Mouse (Mus musculus): ENCODE measurements around the gene Cpeb3. TPM values are rescaled to one million over a fixed set of nuclear protein-coding genes. Genes with fewer than 3 reads are reported as not detected.
"Not testable (repeated sequence)": the region's sequence is repeated elsewhere in the genome, so short reads cannot be mapped to it uniquely, and the experiment has no call there.

Gene Cpeb3
- 10 to 100 TPM; 33.6 to 37.2 TPM for total RNA-seq (2021)
- long read RNA-seq, experiment 1, partial matches to known transcripts, result 0 of 3 reads
- long read RNA-seq, experiment 1, other reads (novel, unspliced or antisense), result 3 of 3 reads
- long read RNA-seq, experiment 2, partial matches to known transcripts, result 0 of 9 reads
- long read RNA-seq, experiment 2, other reads (novel, unspliced or antisense), result 9 of 9 reads

DNA sequence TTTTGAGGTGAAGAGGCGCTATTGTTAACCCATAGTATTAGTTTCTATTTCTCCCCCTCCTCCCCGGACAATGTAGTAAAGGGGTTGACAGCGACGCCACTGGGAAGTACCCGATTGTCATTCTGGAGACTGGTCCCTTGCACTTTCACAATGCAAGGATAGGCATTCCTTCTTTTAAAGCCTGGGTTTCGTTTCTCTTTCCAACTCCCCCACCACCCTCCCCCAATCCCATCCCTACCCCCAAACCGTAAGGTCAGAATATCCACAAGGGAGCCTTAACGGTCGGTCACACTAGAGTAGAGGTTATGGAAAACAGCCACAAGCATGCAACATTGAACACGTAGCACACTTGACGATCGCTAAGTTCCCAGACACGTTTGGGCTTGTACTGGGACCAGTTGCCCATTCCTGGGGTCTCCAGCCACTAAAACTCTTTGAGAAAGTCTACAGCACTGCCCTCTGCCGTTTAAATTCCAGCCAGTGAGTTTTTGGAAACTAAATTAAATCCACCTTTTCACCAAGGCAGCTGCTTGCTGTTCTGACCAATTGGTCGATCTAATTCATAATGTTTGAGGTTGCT lies at the start of gene Cpeb3:
Cpeb3 (minus strand) TSS at position 426 of the 580 bp plus-strand sequence.
- peak; percentile 11 for DNase-seq
- intact Hi-C loops (cut with DNase I; ENCODE audit: low total_unique reads), result no loop called here

DNA sequence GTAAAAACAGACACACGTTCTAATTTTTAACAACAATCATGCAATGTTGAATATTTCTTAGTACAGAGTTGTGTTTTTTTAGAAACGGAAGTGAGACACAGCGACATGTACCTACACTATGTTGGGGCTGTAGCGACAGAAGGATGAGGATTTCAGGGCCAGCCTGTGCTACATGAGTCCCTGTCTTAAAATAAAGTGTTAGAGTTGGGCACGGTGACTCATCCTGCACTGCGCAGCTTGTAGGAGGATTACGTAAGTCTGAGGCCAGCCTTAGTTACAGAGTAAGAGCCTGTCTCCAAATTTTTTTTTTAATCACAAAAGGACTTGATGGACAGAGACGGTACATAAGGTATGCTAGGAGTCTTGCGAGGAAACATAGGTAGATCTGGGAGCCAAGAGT lies 46.9 kb upstream of the Cpeb3 start:
- DNase-seq, result no peak
- intact Hi-C loops (cut with DNase I; ENCODE audit: low total_unique reads), result no loop called here

DNA sequence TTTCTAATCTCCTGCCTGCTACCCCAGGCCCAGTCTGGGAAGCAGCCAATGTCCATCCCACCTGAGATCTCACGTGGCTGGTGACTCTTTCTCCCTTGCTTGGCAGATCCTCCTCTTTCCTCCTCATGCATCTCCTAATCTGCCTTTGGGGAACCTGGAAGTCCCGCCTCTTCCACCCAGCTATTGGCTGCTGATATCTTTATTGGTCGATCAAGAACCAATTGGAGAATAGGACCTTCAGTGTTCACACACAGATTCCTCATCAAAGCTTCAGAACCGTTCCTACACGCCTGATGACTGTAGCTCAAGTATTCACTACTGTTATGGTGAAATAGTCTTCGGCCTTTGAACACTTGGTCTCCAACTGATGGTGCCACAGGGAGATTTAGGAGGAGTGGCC lies 43.7 kb upstream of the Cpeb3 start:
- no peak for DNase-seq
- intact Hi-C loops (cut with DNase I; ENCODE audit: low total_unique reads), result no loop called here

DNA sequence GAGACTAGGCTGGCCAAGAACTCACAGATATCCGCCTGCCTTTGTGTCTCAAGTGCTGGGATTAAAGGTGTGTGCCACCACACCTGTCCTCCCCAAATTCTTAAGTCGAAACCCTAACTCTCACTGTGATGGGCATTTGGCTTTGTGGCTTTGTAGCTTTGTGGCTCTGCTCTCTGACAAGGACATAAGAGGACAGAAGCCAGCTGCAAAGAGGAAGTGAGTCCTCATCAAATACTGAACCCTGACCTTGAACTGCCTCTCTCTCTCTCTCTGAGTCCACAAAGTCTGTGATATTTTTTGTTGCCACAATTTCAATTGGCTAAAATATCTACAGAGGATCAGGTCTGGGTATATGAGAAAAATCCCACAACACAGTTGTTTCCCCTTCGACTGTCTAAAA lies 39.8 kb upstream of the Cpeb3 start:
- DNase-seq, result no peak
- intact Hi-C loops (cut with DNase I; ENCODE audit: low total_unique reads), result no loop called here

DNA sequence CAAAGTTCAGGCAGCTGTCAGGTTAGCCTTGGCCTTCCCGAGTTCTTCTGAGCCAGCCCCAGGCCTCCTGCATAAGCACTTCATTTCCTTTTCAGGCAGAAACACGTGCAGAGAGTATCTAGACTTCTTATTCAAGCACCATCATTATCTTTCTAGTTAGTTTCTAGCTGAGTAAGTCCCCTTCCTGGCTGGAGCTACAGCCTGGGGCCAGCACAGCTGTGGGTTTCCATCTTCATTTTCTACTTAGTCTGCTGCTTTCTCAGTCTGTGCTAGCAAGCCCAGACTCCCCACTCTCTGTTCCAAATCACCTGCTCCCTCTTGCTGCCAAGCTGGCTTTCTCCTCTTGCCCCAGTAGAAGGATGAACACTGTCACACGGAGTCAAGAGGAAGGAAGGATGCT lies 38.5 kb upstream of the Cpeb3 start:
- intact Hi-C loops (cut with DNase I; ENCODE audit: low total_unique reads), result no loop called here
- no peak for DNase-seq

DNA sequence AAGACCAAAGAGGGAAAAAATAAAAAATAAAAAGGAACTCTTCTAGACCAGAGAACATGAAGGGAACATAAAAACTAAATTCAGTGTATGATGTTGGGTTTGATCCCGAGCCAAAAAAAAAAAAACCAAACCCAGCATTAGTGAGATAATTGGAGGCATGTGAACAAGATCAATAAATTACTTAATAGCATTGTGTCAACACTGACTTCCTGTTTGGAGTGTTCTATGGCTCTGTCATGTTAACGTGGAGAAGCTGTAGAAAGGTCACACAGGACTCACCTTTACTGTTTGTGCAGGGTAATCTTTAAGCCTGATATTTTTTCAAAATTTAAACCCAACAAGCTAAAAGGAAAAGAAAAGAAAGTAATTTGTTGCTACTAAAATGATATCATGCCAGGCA lies 34.3 kb upstream of the Cpeb3 start:
- intact Hi-C loops (cut with DNase I; ENCODE audit: low total_unique reads), result no loop called here
- DNase-seq, result no peak

DNA sequence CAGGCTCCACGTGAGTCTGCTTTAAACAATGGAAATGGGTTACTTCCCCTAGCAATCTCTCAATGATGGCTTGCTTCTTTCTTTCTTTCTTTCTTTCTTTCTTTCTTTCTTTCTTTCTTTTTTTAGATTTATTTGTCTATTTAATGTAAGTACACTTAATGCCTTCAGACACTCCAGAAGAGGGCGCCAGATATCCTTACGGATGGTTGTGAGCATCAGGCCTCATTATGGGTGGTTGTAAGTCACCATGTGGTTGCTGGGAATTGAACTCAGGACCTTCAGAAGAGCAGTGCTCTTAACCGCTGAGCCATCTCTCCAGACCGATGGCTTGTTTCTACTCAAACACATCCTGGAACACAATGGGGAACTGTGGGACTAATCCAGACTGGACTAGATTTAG lies 32.8 kb upstream of the Cpeb3 start:
- DNase-seq, result no peak
- intact Hi-C loops (cut with DNase I; ENCODE audit: low total_unique reads), result no loop called here

DNA sequence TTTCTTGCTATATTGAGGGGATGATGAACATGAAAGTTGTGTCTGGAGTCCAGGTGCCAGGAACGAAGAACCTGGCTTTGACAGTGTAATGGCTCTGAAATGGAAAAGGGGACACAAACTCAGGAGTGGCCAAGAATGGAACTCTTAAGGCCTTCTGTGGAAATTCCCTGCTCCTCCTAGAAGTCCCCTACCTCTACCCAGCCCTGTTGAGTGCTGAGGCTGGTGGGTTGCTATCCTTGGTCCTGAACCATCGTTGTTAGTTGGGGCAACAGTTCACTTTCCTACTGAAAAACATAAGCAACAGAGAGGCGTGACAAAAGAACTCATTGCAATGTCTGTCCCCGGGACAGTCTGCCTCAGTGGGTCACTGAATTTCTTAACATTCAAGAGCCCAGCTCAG lies 30.7 kb upstream of the Cpeb3 start:
- no peak for DNase-seq
- intact Hi-C loops (cut with DNase I; ENCODE audit: low total_unique reads), result no loop called here

DNA sequence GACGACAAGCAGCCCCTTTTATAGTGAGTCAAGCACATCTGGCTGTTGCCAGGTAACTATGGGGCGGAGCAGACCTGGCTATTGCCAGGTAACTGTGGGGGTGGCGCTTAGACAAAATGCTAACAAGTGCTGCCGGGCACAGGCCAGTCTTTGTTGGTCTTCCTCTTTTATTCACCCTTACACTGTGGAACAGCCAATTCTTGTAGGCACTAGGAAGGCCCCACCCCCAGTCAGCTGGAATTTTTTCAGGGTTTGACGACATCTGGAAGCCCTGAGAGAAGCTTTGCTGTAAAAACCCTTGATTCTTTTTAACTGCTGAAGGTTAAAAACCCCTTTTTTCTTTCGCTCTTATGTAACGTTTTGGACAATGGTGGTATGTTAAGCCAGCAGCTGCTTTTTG lies 30.2 kb upstream of the Cpeb3 start:
- DNase-seq, result no peak
- intact Hi-C loops (cut with DNase I; ENCODE audit: low total_unique reads), result no loop called here

DNA sequence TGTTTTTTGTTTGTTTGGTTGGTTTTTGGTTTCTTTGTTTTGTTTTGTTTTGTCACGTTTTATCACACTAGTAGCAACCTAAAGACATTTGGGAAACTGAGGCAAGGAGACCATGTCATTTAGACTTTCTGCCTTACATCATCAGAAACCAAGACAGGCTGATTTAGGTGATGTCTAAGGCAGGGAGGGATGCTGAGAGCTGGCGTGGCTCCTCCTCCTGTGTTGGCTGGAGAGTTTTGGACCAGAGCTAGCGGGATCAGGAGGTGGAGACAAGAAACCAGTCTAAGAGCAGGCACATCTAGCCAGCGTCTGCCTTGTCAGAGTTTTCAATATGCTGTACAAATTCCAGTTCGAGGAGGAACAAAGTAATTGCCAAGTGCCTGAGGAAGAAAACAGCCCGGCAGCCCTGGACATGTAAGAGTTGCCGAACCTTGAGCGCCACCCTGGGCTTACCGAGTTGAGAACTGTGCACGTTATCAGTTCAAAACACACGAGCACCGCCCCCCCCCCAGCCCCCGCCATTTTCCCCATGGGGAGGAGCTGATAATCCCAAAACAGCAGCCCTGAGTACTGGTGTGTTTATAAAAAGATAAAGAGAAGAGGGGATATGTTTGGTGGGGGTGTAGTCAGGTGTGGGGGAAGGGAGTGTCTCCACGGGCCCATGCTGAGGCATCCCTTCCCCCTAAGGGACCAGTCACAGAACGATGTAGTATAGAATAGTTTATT lies 29.5 kb upstream of the Cpeb3 start:
- intact Hi-C loops (cut with DNase I; ENCODE audit: low total_unique reads), result no loop called here

DNA sequence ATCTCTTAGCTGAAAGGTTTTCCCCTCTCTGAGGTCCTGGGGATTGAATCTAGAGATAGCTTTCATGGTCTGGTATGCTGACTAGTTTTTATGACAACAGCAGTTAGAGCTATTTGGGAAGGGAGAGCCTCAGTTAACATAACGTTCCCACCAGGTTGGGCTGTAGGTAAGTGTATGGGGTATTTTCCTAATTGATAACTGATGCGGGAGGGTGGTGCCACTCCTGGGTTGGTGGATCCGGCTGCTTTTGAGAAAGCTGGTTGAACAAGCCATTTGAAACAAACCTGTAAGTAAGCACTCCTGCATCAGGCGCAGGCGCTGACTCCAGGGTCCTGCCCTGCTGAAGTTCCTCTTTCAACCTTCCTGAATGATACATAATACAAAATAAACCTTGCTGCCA lies 28.9 kb upstream of the Cpeb3 start:
- intact Hi-C loops (cut with DNase I; ENCODE audit: low total_unique reads), result no loop called here
- DNase-seq, result no peak

More for the DNA sequence above, 29.5 kb upstream of the Cpeb3 start:
- no peak for DNase-seq

DNA sequence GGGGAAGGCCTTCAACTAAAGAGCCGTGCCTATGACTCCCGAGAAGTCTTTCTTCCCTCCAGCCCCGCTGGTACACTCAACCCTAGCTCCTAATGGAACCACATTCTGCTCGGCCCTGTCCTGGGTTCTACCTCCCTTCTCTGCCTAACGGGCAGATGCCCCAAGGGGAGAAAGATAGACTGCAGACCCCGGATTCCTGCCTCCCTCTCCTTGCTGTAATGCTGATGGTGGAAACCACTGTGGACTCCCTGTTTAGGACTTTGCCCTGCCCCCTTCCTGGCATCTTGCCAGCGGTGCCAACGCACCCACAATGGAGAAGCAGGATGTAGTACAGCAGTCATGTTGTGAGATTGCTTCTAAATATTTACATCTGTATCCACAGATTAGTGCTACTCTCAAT lies 27.4 kb upstream of the Cpeb3 start:
- DNase-seq, result no peak
- intact Hi-C loops (cut with DNase I; ENCODE audit: low total_unique reads), result no loop called here

DNA sequence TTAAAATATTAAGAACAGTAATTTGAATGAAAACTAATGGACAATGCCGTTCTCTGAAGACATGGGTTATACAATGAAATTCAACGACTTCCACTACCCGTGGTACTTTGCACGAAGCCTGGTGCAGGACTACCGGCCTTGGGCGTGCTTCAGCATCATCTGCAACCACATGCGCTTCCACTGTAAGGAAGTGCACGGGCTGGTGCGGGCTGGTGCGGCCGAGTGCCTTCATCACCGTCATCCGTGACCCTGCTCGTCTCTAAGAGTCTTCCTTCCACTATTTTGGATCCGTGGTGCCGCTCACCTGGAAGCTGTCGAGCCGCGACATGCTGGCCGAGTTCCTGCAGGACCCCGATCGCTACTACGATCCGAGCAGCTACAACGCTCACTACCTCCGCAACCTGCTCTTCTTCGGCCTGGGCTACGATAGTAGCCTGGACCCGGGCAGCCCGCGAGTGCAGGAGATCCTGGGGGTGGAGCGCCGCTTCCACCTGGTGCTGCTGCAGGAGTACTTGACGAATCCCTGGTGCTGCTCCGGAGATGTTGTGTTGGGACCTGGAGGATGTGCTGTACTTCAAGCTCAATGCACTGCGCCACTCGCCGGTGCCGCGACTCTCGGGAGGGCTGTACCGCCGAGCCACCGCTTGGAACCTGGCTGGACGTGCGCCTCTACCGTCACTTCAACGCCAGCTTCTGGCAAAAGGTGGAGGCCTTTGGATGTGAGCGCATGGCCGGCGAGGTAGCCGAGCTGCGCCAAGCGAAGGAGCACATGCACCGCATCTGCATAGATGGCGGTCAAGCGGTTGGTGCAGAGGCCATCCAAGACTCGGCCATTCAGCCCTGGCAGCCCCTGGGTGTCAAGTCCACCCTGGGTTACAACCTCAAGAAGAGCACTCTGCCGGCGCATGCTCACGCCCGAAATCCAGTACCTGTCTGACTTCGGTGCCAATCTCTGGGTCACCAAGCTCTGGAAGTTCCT lies 25.4 kb upstream of the Cpeb3 start:
- no peak for DNase-seq
- intact Hi-C loops (cut with DNase I; ENCODE audit: low total_unique reads), result no loop called here

DNA sequence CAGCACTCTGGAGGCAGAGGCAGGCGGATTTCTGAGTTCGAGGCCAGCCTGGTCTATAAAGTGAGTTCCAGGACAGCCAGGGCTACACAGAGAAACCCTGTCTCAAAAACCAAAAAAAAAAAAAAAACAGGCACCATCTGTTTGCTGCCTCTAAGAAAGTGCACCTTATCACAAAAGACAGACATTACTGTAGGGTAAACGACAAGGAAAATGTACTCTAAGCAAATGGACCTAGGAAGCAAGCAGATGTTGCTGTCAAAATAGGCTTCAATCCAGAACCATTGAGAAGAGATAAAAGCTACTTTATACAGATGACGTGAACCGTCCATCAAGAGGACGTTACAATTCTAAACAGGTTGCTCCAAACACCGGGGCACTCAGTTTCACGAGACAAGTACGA lies 24.2 kb upstream of the Cpeb3 start:
- DNase-seq; intact Hi-C loops (cut with DNase I; ENCODE audit: low total_unique reads): not testable (repeated sequence)

DNA sequence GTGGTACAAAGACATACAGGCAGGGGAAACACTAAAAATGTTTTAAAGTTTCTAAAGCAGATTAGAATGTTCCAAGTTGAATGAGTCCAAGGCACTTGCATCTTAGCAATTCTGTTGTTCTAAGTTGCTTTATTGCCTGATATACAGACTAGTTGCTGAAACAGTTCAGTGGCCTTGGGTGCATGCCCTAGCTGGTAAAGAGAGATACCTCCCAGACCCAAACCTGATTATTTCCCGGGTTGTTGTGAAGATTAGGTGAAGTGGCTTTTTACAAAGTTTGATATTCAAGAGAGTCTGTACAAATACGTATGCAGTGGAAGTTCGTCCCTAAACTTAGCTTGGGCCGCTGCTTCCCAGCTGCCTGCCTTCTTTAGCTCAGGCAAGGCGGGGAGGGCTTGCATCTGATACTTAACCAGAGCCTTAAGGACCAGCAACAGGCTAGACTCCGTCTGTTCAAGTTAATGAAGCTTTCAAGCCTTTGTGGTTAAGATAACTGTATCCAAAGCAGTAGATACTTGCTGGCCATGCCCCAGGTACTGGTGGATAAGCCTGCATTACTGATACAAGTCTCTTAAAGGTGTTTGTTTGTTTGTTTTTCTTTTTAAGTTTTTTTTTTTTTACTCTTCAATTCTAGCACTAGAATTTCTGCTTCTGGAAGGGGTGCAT lies 16.9 kb upstream of the Cpeb3 start:
- intact Hi-C loops (cut with DNase I; ENCODE audit: low total_unique reads), result no loop called here
- DNase-seq, result no peak

DNA sequence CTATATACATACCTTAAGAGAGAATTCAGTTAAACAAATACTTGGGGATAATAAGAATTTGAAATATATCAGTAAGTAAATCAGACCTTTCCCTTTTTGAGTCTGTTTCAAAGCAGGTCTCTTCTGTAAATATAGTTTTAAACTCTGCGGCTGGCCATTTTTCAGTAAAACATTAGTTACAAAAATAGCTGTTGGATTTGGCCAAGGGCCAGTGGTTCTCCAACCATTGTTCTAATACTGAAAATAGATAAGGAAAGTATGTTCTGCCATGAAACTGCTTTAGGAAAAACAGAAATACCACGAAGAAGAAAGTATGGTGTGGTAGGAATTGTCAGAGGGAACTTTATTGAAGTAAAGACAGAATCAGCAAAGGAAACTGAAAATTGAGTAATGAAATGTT lies 6.3 kb upstream of the Cpeb3 start:
- intact Hi-C loops (cut with DNase I; ENCODE audit: low total_unique reads), result loop anchor here (10.0 kb wide), 1 partner anchor 170 kb away; no protein-coding TSS in a partner anchor
- DNase-seq, result no peak

DNA sequence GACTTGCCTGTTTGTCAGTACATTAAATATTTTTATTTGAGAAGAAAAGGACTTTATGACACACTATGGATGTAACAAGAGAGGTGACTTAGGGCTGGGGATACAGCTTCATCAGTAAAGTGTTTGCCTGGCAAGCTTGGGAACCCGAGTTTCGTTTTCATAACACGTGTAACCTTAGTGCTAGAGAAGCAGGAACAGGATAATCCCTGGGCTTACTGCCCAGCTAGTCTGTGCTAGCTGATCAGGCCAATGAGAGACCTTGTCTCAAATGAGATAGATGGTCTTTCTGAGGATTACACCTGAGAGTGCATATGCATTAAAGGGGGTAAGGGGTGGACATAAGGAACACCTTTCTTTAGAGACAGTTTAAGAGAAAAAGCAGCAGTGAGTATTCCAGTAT lies 3.0 kb upstream of the Cpeb3 start:
- peak; percentile 30 for DNase-seq
- intact Hi-C loops (cut with DNase I; ENCODE audit: low total_unique reads), result loop anchor here (10.0 kb wide), 1 partner anchor 167 kb away; no protein-coding TSS in a partner anchor

DNA sequence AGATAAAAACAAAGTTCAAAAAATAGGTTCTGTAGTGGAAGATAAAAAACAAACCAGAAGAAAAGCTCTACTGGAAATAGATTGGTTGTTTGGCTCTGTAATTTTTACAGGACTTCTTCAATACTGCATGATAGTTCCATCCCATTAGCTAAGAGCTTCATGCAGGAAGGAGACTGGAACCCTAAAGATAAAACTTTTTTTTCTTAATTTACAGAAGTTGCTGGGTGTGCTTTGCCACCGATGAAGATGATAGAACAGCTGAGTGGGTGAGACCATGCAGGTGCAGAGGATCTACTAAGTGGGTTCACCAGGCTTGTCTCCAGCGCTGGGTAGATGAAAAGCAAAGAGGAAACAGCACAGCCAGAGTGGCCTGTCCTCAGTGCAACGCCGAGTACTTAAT lies 2.1 kb upstream of the Cpeb3 start:
- DNase-seq, result no peak
- intact Hi-C loops (cut with DNase I; ENCODE audit: low total_unique reads), result loop anchor here (10.0 kb wide), 1 partner anchor 166 kb away; no protein-coding TSS in a partner anchor

DNA sequence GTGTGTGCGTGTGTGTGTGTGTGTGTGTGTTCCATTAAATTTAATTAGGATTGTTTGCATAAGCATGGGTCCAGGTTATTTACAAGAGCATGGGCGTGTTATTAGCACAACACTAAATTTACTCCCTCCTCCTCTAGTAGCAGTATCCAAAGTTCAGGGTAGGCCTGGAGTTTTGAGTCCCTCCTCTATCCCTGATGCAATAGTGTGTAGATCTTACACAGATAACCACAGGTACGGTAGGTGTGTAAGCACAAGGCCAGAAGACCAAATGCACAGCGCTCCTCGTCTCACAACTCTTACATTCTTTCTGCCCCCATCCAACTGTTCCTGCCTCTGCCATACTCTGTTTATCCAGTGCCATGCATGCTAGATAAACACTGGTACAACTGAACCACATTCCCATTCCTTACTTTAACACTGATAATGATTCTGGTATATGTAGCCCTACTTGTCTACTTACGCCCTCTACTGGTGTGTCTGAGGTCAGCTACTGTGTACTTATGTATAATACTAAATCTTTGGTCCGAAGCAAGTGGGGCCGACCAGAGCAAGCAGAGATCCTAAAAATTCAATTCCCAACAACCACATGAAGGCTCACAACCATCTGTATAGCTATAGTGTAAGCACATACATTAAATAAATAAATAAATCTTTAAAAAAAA lies 1.2 kb upstream of the Cpeb3 start:
- intact Hi-C loops (cut with DNase I; ENCODE audit: low total_unique reads), result loop anchor here (10.0 kb wide), 1 partner anchor 165 kb away; no protein-coding TSS in a partner anchor
- no peak for DNase-seq
